Mouse (Mus musculus): ENCODE results near the gene Fam129a. TPM values are rescaled to one million over a fixed set of nuclear protein-coding genes. Genes with fewer than 3 reads are reported as not detected.
"Not testable (repeated sequence)": the region's sequence is repeated elsewhere in the genome, so short reads cannot be mapped to it uniquely, and the experiment has no call there.

Gene Fam129a
- polyA plus RNA-seq, 1 experiment from 2014 or later = 1.4 TPM

DNA sequence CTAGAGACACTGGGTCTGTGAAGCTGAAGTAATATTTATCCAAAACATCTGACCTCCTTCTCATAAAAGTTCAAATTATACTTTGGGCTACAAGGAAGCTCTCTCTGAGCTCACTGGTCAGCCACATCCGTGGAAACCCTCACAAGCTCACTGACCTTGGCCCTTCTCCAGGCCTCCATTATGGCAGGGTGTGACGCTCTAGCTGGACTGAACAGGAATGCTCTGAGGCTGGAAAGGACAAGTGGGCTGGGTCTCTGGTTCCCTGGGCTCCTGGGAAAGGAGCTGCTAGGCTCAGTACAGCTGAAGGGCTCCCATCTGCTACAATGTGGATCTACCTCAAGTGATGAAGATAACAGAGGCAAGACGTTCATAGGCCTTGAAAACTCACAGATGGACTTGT, 37.0 kb downstream of the Fam129a start:
- H3K4me3 ChIP-seq (ENCODE audit: low read depth, low read length); H3K27ac ChIP-seq (replicated peaks; ENCODE audit: low read depth, low read length); H3K9me3 ChIP-seq (replicated peaks; ENCODE audit: control insufficient read depth, low read length); H3K4me1 ChIP-seq (ENCODE audit: control insufficient read depth, insufficient read depth, low read length); H3K36me3 ChIP-seq (replicated peaks; ENCODE audit: control insufficient read depth, insufficient read depth, low read depth, low read length); ATAC-seq (replicated peaks; ENCODE audit: insufficient number of reproducible peaks, low FRiP score, low TSS enrichment, low read depth); H3K4me2 ChIP-seq (ENCODE audit: low read depth, low read length); H3K9ac ChIP-seq (replicated peaks; ENCODE audit: low read length); H3K27me3 ChIP-seq (ENCODE audit: control insufficient read depth, insufficient read depth, low read length); DNase-seq (ENCODE audit: low spot score): not testable (repeated sequence)
- 89% methylated on average over 3 of the region's 3 CpGs for whole genome bisulfite sequencing

DNA sequence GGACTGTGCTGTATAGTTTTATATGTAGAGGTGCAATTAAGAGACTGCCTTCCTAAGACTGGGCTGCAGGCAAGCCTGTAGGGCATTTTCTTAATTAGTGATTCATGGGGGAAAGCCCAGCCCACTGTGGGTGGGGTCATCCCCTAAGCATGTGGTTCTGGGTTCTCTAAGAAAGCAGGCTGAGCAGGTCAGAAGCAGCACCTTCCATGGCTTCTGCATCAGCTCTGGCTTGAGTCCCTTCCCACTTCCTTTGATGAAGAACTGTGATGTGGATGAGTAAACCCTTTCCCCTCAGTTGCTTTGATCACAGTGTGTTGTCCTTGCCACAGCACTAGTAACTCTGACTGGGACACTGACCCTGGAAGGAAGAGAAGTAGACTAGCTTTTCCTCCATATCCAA, 39.6 kb downstream of the Fam129a start:
- Histone ChIP-seq H3K4me1 (ENCODE audit: control insufficient read depth, insufficient read depth, low read length) (no peaks in the 10 kb centered on the region), H3K27ac (replicated peaks; ENCODE audit: low read depth, low read length) (no peak overlapping the region), H3K4me2 (ENCODE audit: low read depth, low read length) (no peak overlapping the region), H3K9me3 (replicated peaks; ENCODE audit: control insufficient read depth, low read length) (no peaks in the 10 kb centered on the region), H3K36me3 (replicated peaks; ENCODE audit: control insufficient read depth, insufficient read depth, low read depth, low read length) (no peaks in the 10 kb centered on the region; the same call in 1 of the 2 replicates), H3K27me3 (ENCODE audit: control insufficient read depth, insufficient read depth, low read length) (no peaks in the 10 kb centered on the region), H3K4me3 (ENCODE audit: low read depth, low read length) (no peak overlapping the region), H3K9ac (replicated peaks; ENCODE audit: low read length) (no peak overlapping the region)
- DNase-seq (ENCODE audit: low spot score) (no peak), ATAC-seq (replicated peaks; ENCODE audit: insufficient number of reproducible peaks, low FRiP score, low TSS enrichment, low read depth) (no peak)

DNA sequence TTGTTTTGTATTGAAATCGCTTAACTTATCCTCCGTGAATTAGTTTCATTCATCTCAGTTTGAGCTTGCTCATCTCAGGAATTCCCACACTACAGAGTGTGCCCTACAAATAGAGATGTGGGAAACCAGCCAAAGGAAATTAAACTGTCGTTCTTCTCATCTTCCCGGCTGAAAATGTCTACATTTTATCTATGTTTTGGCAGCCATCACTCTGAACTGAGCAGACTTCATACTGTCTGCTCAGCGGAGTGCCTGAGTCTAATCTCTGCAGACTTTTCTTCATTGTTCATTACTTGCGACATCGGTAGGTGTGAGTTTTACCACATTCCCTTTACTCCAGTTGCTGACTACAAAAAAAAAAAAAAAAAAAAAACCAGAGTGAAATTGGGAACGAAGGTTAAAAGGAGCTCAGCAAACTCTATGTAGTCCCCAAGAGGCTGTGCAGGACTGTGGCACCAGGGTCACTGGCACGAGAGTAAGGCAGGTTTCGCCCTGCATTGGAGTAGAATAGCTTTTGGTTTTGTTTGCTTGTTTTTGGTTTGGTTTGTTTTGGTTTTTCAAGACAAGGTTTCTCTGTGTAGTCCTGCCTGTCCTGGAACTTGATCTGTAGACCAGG, 43.4 kb downstream of the Fam129a start:
- Histone ChIP-seq H3K27ac (replicated peaks; ENCODE audit: low read depth, low read length) (no peak overlapping the region), H3K9ac (replicated peaks; ENCODE audit: low read length) (no peak overlapping the region), H3K9me3 (replicated peaks; ENCODE audit: control insufficient read depth, low read length) (no peaks in the 10 kb centered on the region), H3K4me1 (ENCODE audit: control insufficient read depth, insufficient read depth, low read length) (no peaks in the 10 kb centered on the region), H3K4me3 (ENCODE audit: low read depth, low read length) (no peak overlapping the region), H3K4me2 (ENCODE audit: low read depth, low read length) (no peak overlapping the region), H3K36me3 (replicated peaks; ENCODE audit: control insufficient read depth, insufficient read depth, low read depth, low read length) (no peaks in the 10 kb centered on the region; the same call in 1 of the 2 replicates), H3K27me3 (ENCODE audit: control insufficient read depth, insufficient read depth, low read length) (no peaks in the 10 kb centered on the region)
- ATAC-seq (replicated peaks; ENCODE audit: insufficient number of reproducible peaks, low FRiP score, low TSS enrichment, low read depth) (no peak), DNase-seq (ENCODE audit: low spot score) (no peak)
- WGBS = 83% methylated on average over 10 of the region's 10 CpGs

DNA sequence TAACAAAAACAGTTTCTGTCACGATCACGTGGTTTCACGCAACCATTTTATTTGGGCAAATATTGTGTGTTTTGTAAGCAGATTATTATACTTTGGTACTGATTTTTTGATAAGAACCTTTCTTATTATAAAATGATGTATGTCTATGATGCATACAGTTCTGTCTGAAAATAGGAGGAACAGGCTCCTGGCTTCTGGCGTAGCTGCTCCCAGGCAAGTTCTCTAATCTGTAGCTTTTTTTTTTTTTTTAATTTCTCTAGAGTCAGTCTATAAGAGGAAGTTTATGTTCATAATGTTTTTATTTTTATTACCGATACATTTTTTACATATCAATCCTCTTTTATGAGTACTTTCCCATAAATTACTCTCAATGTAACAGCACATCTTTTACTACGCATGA, 44.6 kb downstream of the Fam129a start:
- Histone ChIP-seq H3K9ac (replicated peaks; ENCODE audit: low read length) (no peak overlapping the region), H3K36me3 (replicated peaks; ENCODE audit: control insufficient read depth, insufficient read depth, low read depth, low read length) (no peaks in the 10 kb centered on the region), H3K4me1 (ENCODE audit: control insufficient read depth, insufficient read depth, low read length) (no peaks in the 10 kb centered on the region), H3K27me3 (ENCODE audit: control insufficient read depth, insufficient read depth, low read length) (no peaks in the 10 kb centered on the region), H3K4me3 (ENCODE audit: low read depth, low read length) (no peak overlapping the region), H3K27ac (replicated peaks; ENCODE audit: low read depth, low read length) (no peak overlapping the region), H3K9me3 (replicated peaks; ENCODE audit: control insufficient read depth, low read length) (no peaks in the 10 kb centered on the region), H3K4me2 (ENCODE audit: low read depth, low read length) (no peak overlapping the region)
- DNase-seq (ENCODE audit: low spot score) (no peak), ATAC-seq (replicated peaks; ENCODE audit: insufficient number of reproducible peaks, low FRiP score, low TSS enrichment, low read depth) (no peak)
- WGBS = 92% methylated on average over 6 of the region's 6 CpGs

DNA sequence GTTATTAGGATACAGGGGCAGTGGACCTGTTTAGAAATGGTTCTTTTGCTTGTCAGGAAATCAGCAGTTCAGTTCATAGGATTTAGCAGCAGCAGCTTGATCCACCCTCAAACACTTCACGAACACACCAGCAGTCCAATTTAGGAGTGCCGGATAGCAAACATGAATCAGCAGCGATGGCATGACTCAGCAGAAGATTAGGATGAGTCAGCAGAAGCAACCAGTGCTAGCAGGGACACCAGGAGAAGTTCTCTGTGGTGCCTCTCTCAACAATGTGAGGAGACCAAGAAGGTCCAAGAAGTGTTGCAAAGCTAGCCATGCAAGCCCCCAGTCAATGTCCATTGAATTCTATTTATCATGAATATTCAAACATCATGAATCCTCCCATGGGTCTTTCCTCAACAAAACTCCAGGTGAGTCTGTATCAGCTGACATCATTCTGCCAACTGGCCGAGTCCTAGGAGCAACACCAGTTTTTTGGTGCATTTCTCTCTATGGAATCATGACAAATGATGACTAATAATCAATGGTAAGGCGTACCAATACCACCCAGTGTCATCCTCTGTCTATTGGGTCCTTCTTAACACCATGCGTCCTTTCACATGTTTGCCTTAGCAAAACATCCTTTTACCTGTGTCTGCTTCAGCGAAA, 45.7 kb downstream of the Fam129a start:
- Histone ChIP-seq H3K4me3 (ENCODE audit: low read depth, low read length) (no peak overlapping the region), H3K4me2 (ENCODE audit: low read depth, low read length) (no peak overlapping the region), H3K36me3 (replicated peaks; ENCODE audit: control insufficient read depth, insufficient read depth, low read depth, low read length) (no peaks in the 10 kb centered on the region), H3K9ac (replicated peaks; ENCODE audit: low read length) (no peak overlapping the region), H3K27ac (replicated peaks; ENCODE audit: low read depth, low read length) (no peak overlapping the region), H3K27me3 (ENCODE audit: control insufficient read depth, insufficient read depth, low read length) (no peaks in the 10 kb centered on the region), H3K9me3 (replicated peaks; ENCODE audit: control insufficient read depth, low read length) (no peaks in the 10 kb centered on the region), H3K4me1 (ENCODE audit: control insufficient read depth, insufficient read depth, low read length) (no peaks in the 10 kb centered on the region)
- ATAC-seq (replicated peaks; ENCODE audit: insufficient number of reproducible peaks, low FRiP score, low TSS enrichment, low read depth) (no peak), DNase-seq (ENCODE audit: low spot score) (no peak)
- WGBS = 89% methylated on average over 7 of the region's 7 CpGs

DNA sequence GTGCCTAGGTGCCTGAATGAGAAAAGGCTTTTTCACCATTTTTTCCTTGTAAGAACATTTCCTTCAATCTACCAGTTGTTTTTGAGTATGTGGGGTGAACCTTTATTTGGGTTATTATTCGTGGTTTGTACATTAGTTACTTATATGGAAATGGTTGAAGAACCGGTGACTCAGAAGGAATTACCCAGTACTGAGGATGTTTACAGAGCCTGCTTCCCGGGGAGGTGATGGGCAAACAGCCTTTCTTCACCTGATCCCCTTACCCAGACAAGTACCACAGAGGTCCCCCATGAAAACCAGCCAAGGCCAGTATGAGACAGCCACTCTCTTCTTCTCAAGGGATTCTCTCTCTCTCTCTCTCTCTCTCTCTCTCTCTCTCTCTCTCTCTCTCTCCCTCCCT, 47.3 kb downstream of the Fam129a start:
- Histone ChIP-seq H3K4me3 (ENCODE audit: low read depth, low read length) (no peak overlapping the region), H3K4me1 (ENCODE audit: control insufficient read depth, insufficient read depth, low read length) (no peaks in the 10 kb centered on the region), H3K4me2 (ENCODE audit: low read depth, low read length) (no peak overlapping the region), H3K27ac (replicated peaks; ENCODE audit: low read depth, low read length) (no peak overlapping the region), H3K36me3 (replicated peaks; ENCODE audit: control insufficient read depth, insufficient read depth, low read depth, low read length) (no peaks in the 10 kb centered on the region), H3K9me3 (replicated peaks; ENCODE audit: control insufficient read depth, low read length) (no peaks in the 10 kb centered on the region), H3K9ac (replicated peaks; ENCODE audit: low read length) (no peak overlapping the region), H3K27me3 (ENCODE audit: control insufficient read depth, insufficient read depth, low read length) (no peaks in the 10 kb centered on the region)
- 73% methylated on average over 3 of the region's 3 CpGs for WGBS
- no peak for ATAC-seq (replicated peaks; ENCODE audit: insufficient number of reproducible peaks, low FRiP score, low TSS enrichment, low read depth)
- DNase-seq (ENCODE audit: low spot score) = no peak

DNA sequence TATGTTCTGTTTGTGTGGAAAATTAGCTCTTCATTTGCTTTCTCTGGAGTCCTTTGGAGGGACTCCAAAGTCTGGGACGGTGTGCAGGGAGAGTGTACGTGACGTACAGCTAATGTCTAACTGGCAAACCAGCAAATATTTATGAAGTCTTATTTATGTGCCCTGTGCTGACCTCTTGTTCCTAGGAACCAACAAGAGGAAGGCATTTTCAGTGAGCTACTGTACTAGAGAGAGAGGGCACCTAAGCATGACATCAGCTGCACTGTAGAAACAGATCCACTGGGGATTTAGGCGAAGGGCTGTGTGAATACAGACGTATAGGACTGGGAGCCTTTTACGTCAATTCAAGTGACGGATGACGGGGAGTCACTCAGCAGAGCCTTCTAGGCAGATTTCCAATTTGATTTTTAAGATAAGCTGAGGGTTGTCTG, 48.3 kb downstream of the Fam129a start:
- Histone ChIP-seq H3K27me3 (ENCODE audit: control insufficient read depth, insufficient read depth, low read length) (no peaks in the 10 kb centered on the region), H3K27ac (replicated peaks; ENCODE audit: low read depth, low read length) (no peak overlapping the region), H3K9ac (replicated peaks; ENCODE audit: low read length) (no peak overlapping the region), H3K36me3 (replicated peaks; ENCODE audit: control insufficient read depth, insufficient read depth, low read depth, low read length) (no peaks in the 10 kb centered on the region), H3K4me1 (ENCODE audit: control insufficient read depth, insufficient read depth, low read length) (no peaks in the 10 kb centered on the region), H3K9me3 (replicated peaks; ENCODE audit: control insufficient read depth, low read length) (no peaks in the 10 kb centered on the region), H3K4me3 (ENCODE audit: low read depth, low read length) (no peak overlapping the region), H3K4me2 (ENCODE audit: low read depth, low read length) (no peak overlapping the region)
- DNase-seq (ENCODE audit: low spot score) = no peak
- ATAC-seq (replicated peaks; ENCODE audit: insufficient number of reproducible peaks, low FRiP score, low TSS enrichment, low read depth) = no peak
- WGBS = 79% methylated on average over 8 of the region's 8 CpGs

GRCm38 (mm10) chr1:151620730-151621129, 49.7 kb downstream of the Fam129a start:
- no peak for ATAC-seq (replicated peaks; ENCODE audit: insufficient number of reproducible peaks, low FRiP score, low TSS enrichment, low read depth)
- H3K27ac ChIP-seq (replicated peaks; ENCODE audit: low read depth, low read length) = no peak overlapping the region
- H3K9ac ChIP-seq (replicated peaks; ENCODE audit: low read length) = no peak overlapping the region
- H3K4me3 ChIP-seq (ENCODE audit: low read depth, low read length) = no peak overlapping the region
- H3K4me1 ChIP-seq (ENCODE audit: control insufficient read depth, insufficient read depth, low read length) = no peaks in the 10 kb centered on the region
- H3K36me3 ChIP-seq (replicated peaks; ENCODE audit: control insufficient read depth, insufficient read depth, low read depth, low read length) = no peaks in the 10 kb centered on the region
- no peak overlapping the region for H3K4me2 ChIP-seq (ENCODE audit: low read depth, low read length)
- H3K9me3 ChIP-seq (replicated peaks; ENCODE audit: control insufficient read depth, low read length) = no peaks in the 10 kb centered on the region
- H3K27me3 ChIP-seq (ENCODE audit: control insufficient read depth, insufficient read depth, low read length) = no peaks in the 10 kb centered on the region
- no peak for DNase-seq (ENCODE audit: low spot score)

Data from embryonic facial prominence, embryonic 11.5 days (tissue).